Mouse (Mus musculus): ENCODE measurements around the gene Tdp2.
A peak's percentile ranks its signal among the peaks of the same experiment; 100 is the strongest.

DNA sequence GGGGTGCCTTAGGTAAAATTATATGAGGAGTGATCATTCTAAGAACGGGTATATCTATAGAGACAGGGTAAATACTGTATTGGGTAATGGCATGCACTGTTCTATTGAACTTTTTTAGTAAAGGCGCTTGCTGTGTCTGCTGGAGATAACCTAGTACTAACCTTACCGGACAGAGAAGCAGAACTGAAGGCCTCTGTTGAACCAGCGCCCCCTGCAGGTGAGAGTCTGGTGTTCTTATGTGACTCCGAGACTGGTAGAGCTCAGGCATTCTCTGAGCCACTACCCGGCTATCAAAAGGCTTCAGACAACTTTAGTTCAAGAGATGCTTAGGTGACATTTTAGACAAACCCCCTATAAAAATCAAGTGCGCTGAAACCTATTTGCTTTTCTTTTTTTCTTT is 31.0 kb downstream of the Tdp2 start:
- TF ChIP-seq CTCF (conservative IDR thresholded peaks at IDR 0.05; ENCODE audit: insufficient read depth, insufficient read length, low read depth, low read length) (peak; percentile 63), POLR2A (IDR thresholded peaks at IDR 0.05; ENCODE audit: low read depth, low read length) (no peak)
